Mouse (Mus musculus): ENCODE results near the gene Rbm19. TPM values are rescaled to one million over a fixed set of nuclear protein-coding genes. Genes with fewer than 3 reads are reported as not detected.

Gene Rbm19
- polyA plus RNA-seq, 1 experiment from 2014 or later = 22.2 TPM

- H3K36me3 ChIP-seq (ENCODE audit: control insufficient read depth, insufficient read depth, low read length) = peaks cover 17% of the 10 kb centered on the region
- H3K9me3 ChIP-seq (ENCODE audit: control insufficient read depth, low read length) = no peaks in the 10 kb centered on the region
- DNase-seq (ENCODE audit: low spot score) (no peak), ATAC-seq (ENCODE audit: insufficient read depth, low FRiP score, low TSS enrichment) (no peak)
- no peaks in the 10 kb centered on the region for H3K4me1 ChIP-seq (ENCODE audit: control insufficient read depth, insufficient read depth, low read length)
- no peaks in the 10 kb centered on the region for H3K27me3 ChIP-seq (ENCODE audit: control insufficient read depth, insufficient read depth, low read length)
- no peak overlapping the region for H3K4me2 ChIP-seq (ENCODE audit: low read depth)
- 95% methylated on average over 7 of the region's 7 CpGs for WGBS
- no peak overlapping the region for H3K27ac ChIP-seq (ENCODE audit: low read depth, low read length)
- H3K4me3 ChIP-seq (ENCODE audit: low read depth, low read length) = no peak overlapping the region
- no peak overlapping the region for H3K9ac ChIP-seq (ENCODE audit: low read length)
These were observed 12.8 kb downstream of the Rbm19 start for GRCm38 (mm10) chr5:120129070-120129469.

GRCm38 (mm10) chr5:120129761-120130160, 13.5 kb downstream of the Rbm19 start:
- no peak overlapping the region for H3K9ac ChIP-seq (ENCODE audit: low read length)
- DNase-seq (ENCODE audit: low spot score) (no peak), ATAC-seq (ENCODE audit: insufficient read depth, low FRiP score, low TSS enrichment) (no peak)
- WGBS = 94% methylated on average over 7 of the region's 7 CpGs
- no peak overlapping the region for H3K4me2 ChIP-seq (ENCODE audit: low read depth)
- H3K4me3 ChIP-seq (ENCODE audit: low read depth, low read length) = no peak overlapping the region
- no peaks in the 10 kb centered on the region for H3K4me1 ChIP-seq (ENCODE audit: control insufficient read depth, insufficient read depth, low read length)
- H3K27me3 ChIP-seq (ENCODE audit: control insufficient read depth, insufficient read depth, low read length) = no peaks in the 10 kb centered on the region
- peaks cover 13% of the 10 kb centered on the region for H3K36me3 ChIP-seq (ENCODE audit: control insufficient read depth, insufficient read depth, low read length)
- H3K27ac ChIP-seq (ENCODE audit: low read depth, low read length) = no peak overlapping the region
- H3K9me3 ChIP-seq (ENCODE audit: control insufficient read depth, low read length) = no peaks in the 10 kb centered on the region

GRCm38 (mm10) chr5:120130163-120130562, 13.9 kb downstream of the Rbm19 start:
- Histone ChIP-seq H3K4me2 (ENCODE audit: low read depth) (no peak overlapping the region), H3K4me3 (ENCODE audit: low read depth, low read length) (no peak overlapping the region), H3K27me3 (ENCODE audit: control insufficient read depth, insufficient read depth, low read length) (no peaks in the 10 kb centered on the region), H3K4me1 (ENCODE audit: control insufficient read depth, insufficient read depth, low read length) (no peaks in the 10 kb centered on the region), H3K9ac (ENCODE audit: low read length) (no peak overlapping the region), H3K36me3 (ENCODE audit: control insufficient read depth, insufficient read depth, low read length) (peaks cover 13% of the 10 kb centered on the region), H3K9me3 (ENCODE audit: control insufficient read depth, low read length) (no peaks in the 10 kb centered on the region), H3K27ac (ENCODE audit: low read depth, low read length) (no peak overlapping the region)
- 89% methylated on average over 2 of the region's 2 CpGs for WGBS
- ATAC-seq (ENCODE audit: insufficient read depth, low FRiP score, low TSS enrichment) = no peak
- DNase-seq (ENCODE audit: low spot score) = no peak

GRCm38 (mm10) chr5:120131600-120131999, 15.3 kb downstream of the Rbm19 start:
- no peak for ATAC-seq (ENCODE audit: insufficient read depth, low FRiP score, low TSS enrichment)
- WGBS = 57% methylated on average over 5 of the region's 5 CpGs
- no peaks in the 10 kb centered on the region for H3K9me3 ChIP-seq (ENCODE audit: control insufficient read depth, low read length)
- no peak overlapping the region for H3K27ac ChIP-seq (ENCODE audit: low read depth, low read length)
- no peak overlapping the region for H3K9ac ChIP-seq (ENCODE audit: low read length)
- peaks cover 8% of the 10 kb centered on the region for H3K36me3 ChIP-seq (ENCODE audit: control insufficient read depth, insufficient read depth, low read length)
- H3K4me3 ChIP-seq (ENCODE audit: low read depth, low read length) = no peak overlapping the region
- H3K4me1 ChIP-seq (ENCODE audit: control insufficient read depth, insufficient read depth, low read length) = no peaks in the 10 kb centered on the region
- H3K4me2 ChIP-seq (ENCODE audit: low read depth) = no peak overlapping the region
- H3K27me3 ChIP-seq (ENCODE audit: control insufficient read depth, insufficient read depth, low read length) = no peaks in the 10 kb centered on the region
- DNase-seq (ENCODE audit: low spot score) = peak; percentile 47

- DNase-seq (ENCODE audit: low spot score) (peak; percentile 64), ATAC-seq (ENCODE audit: insufficient read depth, low FRiP score, low TSS enrichment) (no peak)
- Histone ChIP-seq H3K4me1 (ENCODE audit: control insufficient read depth, insufficient read depth, low read length) (no peaks in the 10 kb centered on the region), H3K4me2 (ENCODE audit: low read depth) (no peak overlapping the region), H3K27ac (ENCODE audit: low read depth, low read length) (no peak overlapping the region), H3K27me3 (ENCODE audit: control insufficient read depth, insufficient read depth, low read length) (no peaks in the 10 kb centered on the region), H3K9me3 (ENCODE audit: control insufficient read depth, low read length) (no peaks in the 10 kb centered on the region), H3K9ac (ENCODE audit: low read length) (no peak overlapping the region), H3K4me3 (ENCODE audit: low read depth, low read length) (no peak overlapping the region), H3K36me3 (ENCODE audit: control insufficient read depth, insufficient read depth, low read length) (peaks cover 3% of the 10 kb centered on the region)
- WGBS = 40% methylated on average over 6 of the region's 6 CpGs
These were observed 17.7 kb downstream of the Rbm19 start for GRCm38 (mm10) chr5:120134000-120134399.

GRCm38 (mm10) chr5:120135337-120135736, 19.1 kb downstream of the Rbm19 start:
- DNase-seq (ENCODE audit: low spot score) = no peak
- H3K4me2 ChIP-seq (ENCODE audit: low read depth) = no peak overlapping the region
- 94% methylated on average over 14 of the region's 14 CpGs for WGBS
- H3K9me3 ChIP-seq (ENCODE audit: control insufficient read depth, low read length) = no peaks in the 10 kb centered on the region
- H3K4me1 ChIP-seq (ENCODE audit: control insufficient read depth, insufficient read depth, low read length) = no peaks in the 10 kb centered on the region
- H3K27me3 ChIP-seq (ENCODE audit: control insufficient read depth, insufficient read depth, low read length) = no peaks in the 10 kb centered on the region
- H3K36me3 ChIP-seq (ENCODE audit: control insufficient read depth, insufficient read depth, low read length) = no peaks in the 10 kb centered on the region
- no peak overlapping the region for H3K4me3 ChIP-seq (ENCODE audit: low read depth, low read length)
- ATAC-seq (ENCODE audit: insufficient read depth, low FRiP score, low TSS enrichment) = no peak
- no peak overlapping the region for H3K27ac ChIP-seq (ENCODE audit: low read depth, low read length)
- H3K9ac ChIP-seq (ENCODE audit: low read length) = no peak overlapping the region

- no peak for DNase-seq (ENCODE audit: low spot score)
- WGBS = 56% methylated on average over 3 of the region's 3 CpGs
- no peak overlapping the region for H3K4me2 ChIP-seq (ENCODE audit: low read depth)
- H3K27ac ChIP-seq (ENCODE audit: low read depth, low read length) = 0 out of 2 replicates have a peak overlapping the region, but pooled peaks have one; percentile 27
- no peak for ATAC-seq (ENCODE audit: insufficient read depth, low FRiP score, low TSS enrichment)
- H3K4me3 ChIP-seq (ENCODE audit: low read depth, low read length) = no peak overlapping the region
- H3K4me1 ChIP-seq (ENCODE audit: control insufficient read depth, insufficient read depth, low read length) = no peaks in the 10 kb centered on the region
- no peaks in the 10 kb centered on the region for H3K9me3 ChIP-seq (ENCODE audit: control insufficient read depth, low read length)
- no peaks in the 10 kb centered on the region for H3K36me3 ChIP-seq (ENCODE audit: control insufficient read depth, insufficient read depth, low read length)
- no peaks in the 10 kb centered on the region for H3K27me3 ChIP-seq (ENCODE audit: control insufficient read depth, insufficient read depth, low read length)
- 0 out of 2 replicates have a peak overlapping the region, but pooled peaks have one; percentile 18 for H3K9ac ChIP-seq (ENCODE audit: low read length)
These were observed 19.6 kb downstream of the Rbm19 start for GRCm38 (mm10) chr5:120135823-120136222.

- no peak for ATAC-seq (ENCODE audit: insufficient read depth, low FRiP score, low TSS enrichment)
- DNase-seq (ENCODE audit: low spot score) = no peak
- H3K27me3 ChIP-seq (ENCODE audit: control insufficient read depth, insufficient read depth, low read length) = no peaks in the 10 kb centered on the region
- WGBS = 39% methylated on average over 10 of the region's 10 CpGs
- H3K27ac ChIP-seq (ENCODE audit: low read depth, low read length) = 0 out of 2 replicates have a peak overlapping the region, but pooled peaks have one; percentile 27
- no peaks in the 10 kb centered on the region for H3K36me3 ChIP-seq (ENCODE audit: control insufficient read depth, insufficient read depth, low read length)
- H3K9me3 ChIP-seq (ENCODE audit: control insufficient read depth, low read length) = no peaks in the 10 kb centered on the region
- H3K4me3 ChIP-seq (ENCODE audit: low read depth, low read length) = no peak overlapping the region
- H3K4me1 ChIP-seq (ENCODE audit: control insufficient read depth, insufficient read depth, low read length) = no peaks in the 10 kb centered on the region
- peak overlapping the region; percentile 18; the same call in 1 of the 2 replicates for H3K9ac ChIP-seq (ENCODE audit: low read length)
- no peak overlapping the region for H3K4me2 ChIP-seq (ENCODE audit: low read depth)
These were observed 20.0 kb downstream of the Rbm19 start for GRCm38 (mm10) chr5:120136236-120136675.

GRCm38 (mm10) chr5:120137038-120137437, 20.8 kb downstream of the Rbm19 start:
- 92% methylated on average over 5 of the region's 5 CpGs for WGBS
- Histone ChIP-seq H3K36me3 (ENCODE audit: control insufficient read depth, insufficient read depth, low read length) (no peaks in the 10 kb centered on the region), H3K4me3 (ENCODE audit: low read depth, low read length) (no peak overlapping the region), H3K27me3 (ENCODE audit: control insufficient read depth, insufficient read depth, low read length) (no peaks in the 10 kb centered on the region), H3K9me3 (ENCODE audit: control insufficient read depth, low read length) (no peaks in the 10 kb centered on the region), H3K9ac (ENCODE audit: low read length) (no peak overlapping the region), H3K4me2 (ENCODE audit: low read depth) (no peak overlapping the region), H3K4me1 (ENCODE audit: control insufficient read depth, insufficient read depth, low read length) (no peaks in the 10 kb centered on the region), H3K27ac (ENCODE audit: low read depth, low read length) (no peak overlapping the region)
- ATAC-seq (ENCODE audit: insufficient read depth, low FRiP score, low TSS enrichment) (no peak), DNase-seq (ENCODE audit: low spot score) (no peak)

All from neural tube, embryonic 11.5 days (tissue).